Mouse (Mus musculus) liver, embryonic 12.5 days (tissue): ENCODE results near the gene Vps9d1. TPM values are rescaled to one million over a fixed set of nuclear protein-coding genes. Genes with fewer than 3 reads are reported as not detected.

Source experiments
- ATAC-seq: fragments of 200-750 bp; cut with Nextera tagmentation; 2 replicates; pipeline ENCODE4 v1.8.0; 2017; ENCODE audit warnings: moderate number of reproducible peaks, mild to moderate bottlenecking, moderate library complexity
- H3K27ac ChIP-seq: fragments of 300-500 bp; sonication (generic); 2 replicates; pipeline ENCODE4 v1.5.1; 2016; ENCODE audit warnings: mild to moderate bottlenecking
- H3K27me3 ChIP-seq: fragments of 300-500 bp; sonication (generic); replicated peaks from 2 replicates; pipeline ENCODE4 v1.6.1; 2016; ENCODE audit warnings: mild to moderate bottlenecking, moderate library complexity
- H3K36me3 ChIP-seq: fragments of 300-500 bp; sonication (generic); 2 replicates; pipeline ENCODE4 v1.6.1; 2016; ENCODE audit warnings: mild to moderate bottlenecking, moderate library complexity
- H3K4me1 ChIP-seq: fragments of 300-500 bp; sonication (generic); 2 replicates; pipeline ENCODE4 v1.6.1; 2016
- H3K4me2 ChIP-seq: fragments of 300-500 bp; sonication (generic); 2 replicates; pipeline ENCODE4 v1.6.1; 2016; ENCODE audit warnings: mild to moderate bottlenecking, moderate library complexity
- H3K4me3 ChIP-seq: fragments of 300-500 bp; sonication (generic); 2 replicates; pipeline ENCODE4 v1.5.1; 2016; ENCODE audit warnings: mild to moderate bottlenecking, moderate library complexity
- H3K9ac ChIP-seq: fragments of 300-500 bp; sonication (generic); 2 replicates; pipeline ENCODE4 v1.6.1; 2016; ENCODE audit warnings: mild to moderate bottlenecking, moderate library complexity
- H3K9me3 ChIP-seq: fragments of 300-500 bp; sonication (generic); replicated peaks from 2 replicates; pipeline ENCODE4 v1.6.1; 2016; ENCODE audit warnings: mild to moderate bottlenecking, moderate library complexity
- WGBS: fragments of 180-500 bp; shearing (Covaris S2); methylation state at CpG from one replicate; pipeline ENCODE4 v1.1.7; 2016; ENCODE audit not compliant: insufficient replicate concordance; 5-methylcytosine and 5-hydroxymethylcytosine counted together
- polyA plus RNA-seq: library from polyadenylated mRNA; unstranded; fragments of >200 nt; fragmentation: Nextera tagmentation; extraction: Ambion mirVana; gene quantifications from 2 replicates; pipeline ENCODE4 v1.2.1, GENCODE M21; 2016

The Vps9d1 gene
- polyA plus RNA-seq, 1 experiment from 2014 or later = 5.8 TPM

DNA sequence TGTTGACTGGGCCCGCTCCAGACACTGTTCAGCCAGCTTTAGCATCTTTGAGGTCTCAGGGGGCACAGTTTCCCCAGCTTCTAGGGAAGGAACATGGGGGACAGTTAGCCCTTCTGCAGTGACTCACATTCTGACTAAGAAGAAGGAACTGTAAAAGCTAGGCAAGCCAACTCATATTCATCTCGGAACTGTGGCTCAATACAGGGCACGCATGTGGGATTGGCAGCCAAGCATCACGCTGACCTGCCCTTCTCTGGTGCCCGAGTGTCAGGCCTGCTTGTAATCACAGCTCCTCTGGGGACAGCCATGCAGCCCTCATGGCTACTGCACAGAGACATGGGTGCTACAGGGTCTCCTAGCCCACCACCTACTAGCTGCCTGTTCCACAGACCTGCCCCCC, 3.2 kb downstream of the Vps9d1 start:
- Histone ChIP-seq H3K9ac (no peak overlapping the region), H3K27me3 (no peaks in the 10 kb centered on the region), H3K9me3 (no peaks in the 10 kb centered on the region), H3K4me1 (peaks cover 27% of the 10 kb centered on the region), H3K36me3 (peaks cover 54% of the 10 kb centered on the region), H3K27ac (no peak overlapping the region), H3K4me2 (no peak overlapping the region), H3K4me3 (no peak overlapping the region)
- WGBS = 87% methylated on average over 5 of the region's 5 CpGs
- no peak for ATAC-seq

DNA sequence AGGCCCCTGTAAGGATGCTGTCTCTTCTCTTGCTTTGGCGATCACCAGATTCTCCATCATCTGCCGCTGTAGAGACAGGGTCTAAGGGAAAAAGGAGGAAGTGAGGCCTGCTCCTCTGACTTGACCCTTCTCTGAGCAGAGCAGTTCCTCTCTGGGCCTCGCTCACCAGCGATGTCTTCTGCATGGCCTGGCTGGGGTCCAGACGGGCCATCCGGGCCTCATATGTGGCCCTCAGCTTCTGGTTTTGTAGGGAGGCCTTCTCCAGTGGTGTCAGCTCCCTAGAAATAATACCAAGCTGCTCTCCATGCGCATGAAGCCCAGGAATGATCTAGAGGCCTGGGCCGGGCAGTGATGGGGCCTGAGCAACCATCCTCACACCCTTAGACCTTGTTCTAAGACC, 5.6 kb downstream of the Vps9d1 start:
- Histone ChIP-seq H3K27me3 (no peaks in the 10 kb centered on the region), H3K9me3 (no peaks in the 10 kb centered on the region), H3K4me3 (no peak overlapping the region), H3K4me1 (peaks cover 13% of the 10 kb centered on the region), H3K4me2 (no peak overlapping the region), H3K9ac (no peak overlapping the region), H3K27ac (no peak overlapping the region), H3K36me3 (peaks cover 68% of the 10 kb centered on the region)
- WGBS = 67% methylated on average over 8 of the region's 8 CpGs
- ATAC-seq = no peak

DNA sequence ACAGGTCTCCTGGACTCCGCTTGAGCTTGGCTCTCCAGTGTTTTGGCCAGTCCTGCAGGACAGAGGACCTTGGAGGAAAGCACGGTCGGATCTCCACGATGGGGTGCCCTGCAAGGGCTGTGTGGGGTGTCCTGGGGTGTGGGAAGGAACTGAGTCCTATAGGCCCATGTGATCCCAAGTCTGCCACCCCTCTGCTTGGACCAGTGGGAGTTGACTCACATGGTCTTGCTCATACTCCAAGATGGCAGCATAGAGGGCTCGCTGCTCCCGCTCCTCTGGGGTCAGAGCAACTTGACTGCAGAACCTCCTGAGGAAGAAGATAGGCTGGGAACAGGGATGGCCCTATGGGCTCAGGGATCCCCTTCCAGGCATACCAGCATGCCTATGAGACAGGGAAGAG, 6.4 kb downstream of the Vps9d1 start:
- H3K27me3 ChIP-seq = no peaks in the 10 kb centered on the region
- WGBS = 89% methylated on average over 6 of the region's 6 CpGs
- ATAC-seq = 0 out of 2 replicates have a peak, but pooled peaks have one; percentile 24

DNA sequence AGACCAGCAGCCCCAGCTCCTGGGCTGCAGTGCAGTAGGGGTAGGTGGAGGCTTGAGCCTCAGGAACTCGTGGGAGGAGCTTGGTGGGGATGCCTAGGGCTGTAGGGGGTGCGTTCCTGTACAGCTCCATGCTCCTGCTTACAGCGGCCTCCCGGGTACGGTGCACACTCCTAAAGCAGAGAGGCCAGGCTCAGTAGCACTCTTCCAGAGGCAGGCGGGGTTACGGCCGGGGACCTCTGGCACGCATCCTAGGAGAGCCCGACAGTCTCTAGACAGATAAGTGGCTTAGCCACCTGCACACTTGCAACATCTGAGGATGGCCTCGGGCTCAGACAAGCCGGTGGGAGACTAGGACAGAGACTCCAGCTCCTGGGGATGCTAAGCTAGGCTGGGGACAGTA, 8.6 kb downstream of the Vps9d1 start:
- Histone ChIP-seq H3K9ac (no peak overlapping the region), H3K27me3 (no peaks in the 10 kb centered on the region), H3K4me2 (no peak overlapping the region), H3K4me1 (no peaks in the 10 kb centered on the region; the same call in 1 of the 2 replicates), H3K27ac (no peak overlapping the region), H3K36me3 (peaks cover 63% of the 10 kb centered on the region), H3K4me3 (no peak overlapping the region), H3K9me3 (no peaks in the 10 kb centered on the region)
- 0 out of 2 replicates have a peak, but pooled peaks have one; percentile 10 for ATAC-seq
- 83% methylated on average over 12 of the region's 12 CpGs for WGBS

More for the DNA sequence above, 6.4 kb downstream of the Vps9d1 start:
- Histone ChIP-seq H3K4me1 (peaks cover 5% of the 10 kb centered on the region), H3K4me3 (no peak overlapping the region), H3K4me2 (no peak overlapping the region), H3K9me3 (no peaks in the 10 kb centered on the region), H3K36me3 (peaks cover 72% of the 10 kb centered on the region), H3K27ac (no peak overlapping the region), H3K9ac (no peak overlapping the region)

DNA sequence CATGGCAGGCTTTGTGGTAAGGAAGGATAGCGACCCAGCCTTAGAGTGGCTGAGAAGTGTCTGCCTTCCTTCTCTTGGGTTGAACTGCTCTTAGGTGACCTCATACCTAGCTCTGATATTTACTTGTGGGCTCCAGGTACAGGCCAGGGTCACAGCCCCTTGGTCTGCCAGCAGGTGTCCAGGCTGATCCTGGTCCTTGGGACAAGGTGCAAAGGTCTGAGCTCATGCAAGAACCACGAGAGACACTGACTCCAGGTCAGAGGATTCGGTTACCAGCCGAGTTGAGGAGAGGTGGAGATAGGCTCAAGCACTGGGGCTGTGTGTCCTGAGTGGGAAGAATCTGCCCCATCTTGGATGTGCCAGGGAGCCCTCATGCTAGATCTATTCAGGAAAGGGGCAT, 9.8 kb downstream of the Vps9d1 start:
- H3K4me2 ChIP-seq = no peak overlapping the region
- 67% methylated on average over 4 of the region's 4 CpGs for WGBS
- H3K4me3 ChIP-seq = no peak overlapping the region
- peaks cover 56% of the 10 kb centered on the region for H3K36me3 ChIP-seq
- no peaks in the 10 kb centered on the region; the same call in 1 of the 2 replicates for H3K4me1 ChIP-seq
- no peaks in the 10 kb centered on the region for H3K27me3 ChIP-seq
- H3K9me3 ChIP-seq = no peaks in the 10 kb centered on the region
- no peak overlapping the region for H3K27ac ChIP-seq
- H3K9ac ChIP-seq = no peak overlapping the region
- ATAC-seq = no peak

DNA sequence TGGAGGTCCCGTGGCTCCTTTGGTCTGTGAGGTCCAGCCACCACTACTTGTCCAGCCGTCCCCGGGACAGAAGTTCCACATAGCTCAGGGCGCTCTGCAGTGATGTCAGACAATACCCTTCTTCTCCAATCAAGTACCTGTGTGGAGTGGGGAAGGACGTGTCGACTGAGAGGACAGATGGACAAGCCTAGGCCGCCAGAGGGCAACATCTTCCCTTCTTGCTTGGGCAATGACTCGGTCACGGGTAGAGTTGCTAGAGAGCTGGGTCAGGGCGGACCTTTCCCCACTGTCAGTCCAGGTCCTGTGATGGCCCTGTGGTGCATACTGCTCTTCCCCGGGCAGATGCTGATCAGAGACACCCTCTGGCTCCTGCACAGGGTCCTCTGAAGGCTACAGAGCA, 11.1 kb downstream of the Vps9d1 start:
- no peak overlapping the region for H3K9ac ChIP-seq
- ATAC-seq = no peak
- no peaks in the 10 kb centered on the region; the same call in 1 of the 2 replicates for H3K4me1 ChIP-seq
- WGBS = 64% methylated on average over 11 of the region's 11 CpGs
- no peak overlapping the region for H3K27ac ChIP-seq
- no peaks in the 10 kb centered on the region for H3K9me3 ChIP-seq
- H3K27me3 ChIP-seq = no peaks in the 10 kb centered on the region
- peaks cover 43% of the 10 kb centered on the region for H3K36me3 ChIP-seq
- H3K4me2 ChIP-seq = no peak overlapping the region
- no peak overlapping the region for H3K4me3 ChIP-seq

DNA sequence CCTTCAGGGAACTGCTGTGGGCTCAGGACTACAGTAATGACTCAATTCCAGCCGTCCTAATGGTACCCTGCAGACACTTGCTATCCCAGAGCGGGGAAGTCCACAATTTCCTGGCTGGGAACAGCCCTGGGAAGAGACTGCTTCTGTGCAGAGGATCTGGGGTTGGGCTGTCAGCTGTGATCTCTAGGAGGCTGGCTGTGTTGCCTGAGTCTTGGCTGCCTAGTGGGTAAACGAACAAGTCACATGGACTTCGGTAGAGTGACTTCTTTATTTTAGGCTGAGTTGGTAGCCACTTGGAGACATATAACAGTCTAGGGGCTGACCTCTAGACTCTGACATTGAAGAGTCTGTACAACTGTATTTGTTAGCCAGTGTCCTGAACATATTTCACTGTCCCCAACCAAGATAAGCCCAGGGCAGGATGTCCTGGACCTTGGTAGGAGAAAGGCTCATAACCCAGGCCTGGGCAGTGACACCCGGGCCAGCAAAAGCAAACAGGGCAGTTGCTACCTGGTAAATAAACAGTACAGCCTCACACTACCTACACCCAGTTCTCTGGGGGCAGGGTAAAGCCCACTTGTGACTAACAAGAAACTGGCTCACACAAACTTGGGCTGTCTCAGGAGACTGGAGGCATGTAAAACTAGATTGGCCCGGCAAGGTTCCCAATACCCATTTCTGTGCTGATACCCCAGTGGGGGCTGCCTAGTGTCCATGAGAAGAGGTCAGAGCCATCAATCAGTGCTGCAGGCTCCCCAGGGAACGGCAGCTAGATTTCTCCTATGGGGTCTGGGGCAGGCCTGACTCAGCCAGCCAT, 11.8 kb downstream of the Vps9d1 start:
- Histone ChIP-seq H3K36me3 (peaks cover 36% of the 10 kb centered on the region), H3K9me3 (no peaks in the 10 kb centered on the region), H3K27me3 (no peaks in the 10 kb centered on the region), H3K9ac (no peak overlapping the region), H3K27ac (no peak overlapping the region), H3K4me2 (no peak overlapping the region), H3K4me1 (no peaks in the 10 kb centered on the region; the same call in 1 of the 2 replicates), H3K4me3 (no peak overlapping the region)
- 72% methylated on average over 7 of the region's 7 CpGs for WGBS
- ATAC-seq = no peak

DNA sequence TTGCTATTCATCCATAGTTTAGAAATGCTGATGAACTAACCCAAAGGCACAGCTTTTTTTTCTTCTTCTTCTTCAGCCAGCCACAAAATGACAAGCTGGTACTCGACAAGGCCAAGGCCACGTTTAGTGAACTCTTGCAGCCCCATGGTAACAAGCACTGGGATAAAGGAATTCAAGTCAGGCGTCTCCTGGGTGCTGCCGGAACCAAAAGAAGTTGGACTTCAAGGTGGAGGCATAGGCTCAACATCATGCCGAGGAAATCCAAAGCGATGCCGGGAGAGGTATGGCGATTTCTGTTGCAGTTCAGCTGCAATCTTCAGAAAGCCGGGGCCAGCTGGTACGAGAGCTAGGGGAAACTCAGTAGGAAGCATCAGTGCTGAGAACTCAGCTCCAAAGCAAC, 14.8 kb downstream of the Vps9d1 start:
- Histone ChIP-seq H3K4me1 (peaks cover 21% of the 10 kb centered on the region), H3K4me3 (no peak overlapping the region), H3K36me3 (peaks cover 8% of the 10 kb centered on the region; the same call in 1 of the 2 replicates), H3K27me3 (peaks cover 15% of the 10 kb centered on the region), H3K9me3 (no peaks in the 10 kb centered on the region), H3K4me2 (no peak overlapping the region), H3K27ac (no peak overlapping the region), H3K9ac (no peak overlapping the region)
- ATAC-seq = no peak
- WGBS = 79% methylated on average over 10 of the region's 10 CpGs

DNA sequence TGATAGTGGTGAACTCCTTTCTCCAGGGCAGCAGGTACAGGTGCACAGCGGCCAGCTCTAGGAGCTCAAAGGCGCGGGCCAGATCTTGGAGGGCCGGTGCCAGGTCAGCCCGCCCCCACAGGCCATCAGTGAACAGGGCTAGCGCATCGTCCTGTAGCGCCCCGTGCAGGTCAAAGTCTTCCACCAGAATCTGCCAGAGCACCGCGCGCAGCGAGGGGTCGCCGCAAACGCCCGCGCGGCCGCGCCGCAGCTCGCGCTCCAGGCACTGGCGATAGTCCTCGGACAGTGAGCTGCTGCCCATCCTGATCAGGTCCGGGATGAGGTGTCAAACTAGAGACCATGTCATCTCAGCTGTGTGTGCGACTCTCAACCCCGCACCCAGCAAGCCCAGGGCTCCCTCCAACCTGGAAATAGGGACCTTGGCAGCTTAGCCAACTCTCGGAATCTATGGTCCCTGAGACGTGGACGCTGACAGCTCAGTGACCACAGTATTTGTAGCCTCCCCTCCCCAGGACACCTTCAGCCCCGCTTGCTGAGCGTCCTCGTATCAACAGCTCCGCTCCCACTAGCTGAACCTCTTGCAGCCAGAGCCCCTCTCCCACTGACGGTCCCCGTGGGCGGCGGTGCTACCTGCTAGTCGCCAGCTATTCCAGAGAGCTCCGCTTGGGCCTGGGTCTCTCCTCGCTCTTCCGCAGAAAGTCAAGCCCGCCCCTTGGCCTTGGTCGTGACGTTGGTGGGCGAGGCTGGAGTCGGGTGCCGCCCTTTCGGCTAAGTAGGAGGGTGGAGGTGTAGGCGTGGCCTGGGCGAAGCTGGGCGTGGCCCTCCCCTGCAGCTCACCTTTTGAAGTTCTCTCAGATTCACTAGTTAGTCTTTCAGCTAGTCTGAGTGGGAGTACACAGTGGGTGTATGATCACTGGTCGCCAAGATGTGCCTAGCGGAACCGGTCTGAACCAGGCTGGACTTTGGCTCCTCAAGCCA, 18.3 kb downstream of the Vps9d1 start, which contains the start of gene Spata2l:
Gene Spata2l (minus strand): TSS at position 714 of the 978 bp plus-strand sequence.
- peak within 1 kb of the TSS; percentile 91 for H3K4me2 ChIP-seq
- peaks cover 31% of the 10 kb centered on the region for H3K27me3 ChIP-seq
- WGBS = 2% methylated on average over 57 of the region's 57 CpGs
- ATAC-seq = peak; percentile 86
- H3K9me3 ChIP-seq = no peaks in the 10 kb centered on the region
- H3K4me1 ChIP-seq = peaks cover 21% of the 10 kb centered on the region
- H3K36me3 ChIP-seq = no peaks in the 10 kb centered on the region
- peak within 1 kb of the TSS; percentile 64 for H3K9ac ChIP-seq
- peak within 1 kb of the TSS; percentile 64 for H3K4me3 ChIP-seq
- H3K27ac ChIP-seq = no peak within 1 kb of the TSS

DNA sequence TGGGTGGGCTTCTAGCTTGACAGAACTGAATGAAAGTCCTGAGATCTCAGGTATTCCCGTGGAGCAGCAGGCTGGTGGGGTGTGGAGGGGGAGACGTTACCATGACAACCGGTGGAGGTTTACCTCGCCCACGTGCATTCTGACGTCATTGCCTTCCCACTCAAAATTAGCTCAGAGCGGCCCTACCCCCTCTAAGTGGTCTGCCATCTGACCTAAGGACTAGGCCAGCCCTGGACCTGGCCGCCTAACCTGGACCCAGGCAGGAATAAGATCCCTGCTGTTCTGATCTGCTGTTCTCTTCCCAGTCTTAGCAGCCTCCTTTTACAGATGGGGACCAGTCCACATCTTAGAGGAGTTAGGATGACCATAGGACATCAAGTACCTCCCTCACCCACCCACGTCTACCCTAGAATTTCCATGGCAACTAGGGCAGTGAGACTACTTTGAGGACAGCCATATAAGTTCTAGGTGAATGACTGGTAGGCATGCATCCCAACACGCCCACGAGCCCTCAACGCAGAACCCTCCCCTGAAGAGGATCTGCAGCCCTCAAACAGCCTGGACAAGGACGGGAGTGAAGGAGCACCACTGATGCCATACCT, 19.1 kb downstream of the Vps9d1 start:
- Histone ChIP-seq H3K4me3 (peak overlapping the region; percentile 64), H3K27me3 (peaks cover 31% of the 10 kb centered on the region), H3K9me3 (no peaks in the 10 kb centered on the region), H3K36me3 (no peaks in the 10 kb centered on the region), H3K4me2 (peak overlapping the region; percentile 91), H3K27ac (no peak overlapping the region), H3K4me1 (peaks cover 21% of the 10 kb centered on the region), H3K9ac (peak overlapping the region; percentile 64; the same call in 1 of the 2 replicates)
- ATAC-seq = no peak
- WGBS = 35% methylated on average over 13 of the region's 13 CpGs

DNA sequence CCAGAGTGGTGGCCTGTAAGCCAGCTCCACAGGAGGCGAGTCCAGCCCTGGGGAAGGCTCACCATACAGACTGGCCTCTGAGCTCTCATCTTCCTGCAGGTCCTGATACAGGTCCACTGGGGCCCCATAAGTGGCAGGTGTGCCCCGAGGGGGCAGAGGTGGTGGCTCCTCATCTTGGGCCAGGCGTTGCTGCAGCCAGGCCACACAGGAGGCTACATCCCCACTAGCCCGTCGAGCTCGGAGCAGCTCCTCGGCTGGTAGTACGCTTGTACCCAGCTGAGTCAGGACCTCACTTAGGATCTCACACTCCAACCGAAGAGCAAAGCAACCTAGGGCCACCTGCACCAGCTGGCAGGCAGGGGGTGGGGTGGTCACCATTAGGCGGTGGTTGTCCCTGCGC, 20.4 kb downstream of the Vps9d1 start:
- Histone ChIP-seq H3K27me3 (peaks cover 31% of the 10 kb centered on the region), H3K9me3 (no peaks in the 10 kb centered on the region), H3K36me3 (peaks cover 7% of the 10 kb centered on the region), H3K9ac (no peak overlapping the region), H3K4me2 (no peak overlapping the region), H3K4me1 (peaks cover 21% of the 10 kb centered on the region), H3K27ac (no peak overlapping the region), H3K4me3 (no peak overlapping the region)
- WGBS = 73% methylated on average over 11 of the region's 11 CpGs
- no peak for ATAC-seq
